Mouse (Mus musculus) olfactory bulb, adult 2 months (tissue): ENCODE data around the gene Rad9a. TPM values are rescaled to one million over a fixed set of nuclear protein-coding genes. Genes with fewer than 3 reads are reported as not detected.

Experiments
- H3K27ac ChIP-seq: fragments of 200-500 bp; 2 replicates; pipeline ENCODE4 v1.5.1; 2012; ENCODE audit warnings: low read depth, low read length; ENCODE audit not compliant: insufficient read depth
- H3K4me1 ChIP-seq: fragments of 200-500 bp; 2 replicates; pipeline ENCODE4 v1.6.1; 2012; ENCODE audit warnings: low read length; ENCODE audit not compliant: control insufficient read depth, insufficient read depth
- H3K4me3 ChIP-seq: fragments of 200-500 bp; 2 replicates; pipeline ENCODE4 v1.5.1; 2012; ENCODE audit warnings: mild to moderate bottlenecking, low read depth, low read length, moderate library complexity; ENCODE audit not compliant: insufficient read depth
- CTCF ChIP-seq: fragments of 200-500 bp; IDR thresholded peaks from 2 replicates; pipeline ENCODE4 v1.5.1; 2012; ENCODE audit warnings: low read depth, mild to moderate bottlenecking, low read length, moderate library complexity; ENCODE audit not compliant: insufficient read depth
- POLR2A ChIP-seq: fragments of 200-500 bp; IDR thresholded peaks from 2 replicates; pipeline ENCODE4 v1.6.1; 2012; ENCODE audit warnings: mild to moderate bottlenecking, low read depth, low read length, moderate library complexity; ENCODE audit not compliant: insufficient read depth
- WGBS: fragments of 180-500 bp; shearing (Covaris S2); methylation state at CpG from one replicate; pipeline ENCODE4 v1.1.7; 2018; 5-methylcytosine and 5-hydroxymethylcytosine counted together
- polyA plus RNA-seq: library from polyadenylated mRNA; stranded (reverse); fragments of >200 nt; gene quantifications from 2 replicates; pipeline ENCODE4 v1.2.4, GENCODE M21; 2012; ENCODE audit warnings: low replicate concordance; ENCODE audit not compliant: missing spikeins, insufficient read depth, insufficient read length

Rad9a gene
- polyA plus RNA-seq, 1 experiment = not detected

GRCm38 (mm10) chr19:4148491-4148806 lies 53.0 kb downstream of the Rad9a start, which contains the start of gene Coro1b:
TSS of gene Coro1b (plus strand) at chr19:4148619.
- H3K4me1 ChIP-seq = peaks cover 32% of the 10 kb centered on the region

GRCm38 (mm10) chr19:4147782-4148490 lies 53.5 kb downstream of the Rad9a start:
- TF ChIP-seq POLR2A (no peak), CTCF (no peak)
- WGBS = 39% methylated on average over 9 of the region's 9 CpGs
- H3K4me1 ChIP-seq = peaks cover 32% of the 10 kb centered on the region
- peak overlapping the region; percentile 54 for H3K27ac ChIP-seq
- H3K4me3 ChIP-seq = peak overlapping the region; percentile 66

More at GRCm38 (mm10) chr19:4148491-4148806, 53.0 kb downstream of the Rad9a start, which contains the start of gene Coro1b:
- TF ChIP-seq CTCF (no peak), POLR2A (peak; percentile 80)
- WGBS = under 1% methylated on average over 32 of the region's 33 CpGs
- Histone ChIP-seq H3K27ac (peak within 1 kb of the TSS; percentile 54), H3K4me3 (peak within 1 kb of the TSS; percentile 66)

- no peak for TF ChIP-seq CTCF
- no peak for TF ChIP-seq POLR2A
Observed at GRCm38 (mm10) chr19:4147022-4147405, 54.4 kb downstream of the Rad9a start.

GRCm38 (mm10) chr19:4146366-4147021 lies 55.0 kb downstream of the Rad9a start:
- H3K27ac ChIP-seq = no peak overlapping the region
- no peak for TF ChIP-seq CTCF
- no peak for TF ChIP-seq POLR2A
- WGBS = 58% methylated on average over 12 of the region's 12 CpGs
- H3K4me3 ChIP-seq = no peak overlapping the region
- peaks cover 32% of the 10 kb centered on the region for H3K4me1 ChIP-seq

More at GRCm38 (mm10) chr19:4147022-4147405, 54.4 kb downstream of the Rad9a start:
- Histone ChIP-seq H3K4me3 (no peak overlapping the region), H3K27ac (no peak overlapping the region), H3K4me1 (peaks cover 32% of the 10 kb centered on the region)
- WGBS = 32% methylated on average over 3 of the region's 3 CpGs

GRCm38 (mm10) chr19:4145936-4146335 lies 55.5 kb downstream of the Rad9a start:
- no peak overlapping the region for H3K4me3 ChIP-seq
- 81% methylated on average over 5 of the region's 5 CpGs for WGBS
- TF ChIP-seq POLR2A = no peak
- TF ChIP-seq CTCF = no peak
- H3K27ac ChIP-seq = no peak overlapping the region
- peaks cover 32% of the 10 kb centered on the region for H3K4me1 ChIP-seq

Other genes with a start within 250 kb of the Rad9a start
- gene Aldh3b3, start 243.0 kb downstream of the Rad9a start, polyA plus RNA-seq = not detected in 2 replicates
- gene Aldh3b2, start 229.3 kb downstream of the Rad9a start, polyA plus RNA-seq = not detected in 2 replicates
- not detected in 2 replicates for gene Acy3, start 215.1 kb downstream of the Rad9a start, polyA plus RNA-seq
- not detected in 2 replicates for gene Tbx10, start 208.9 kb downstream of the Rad9a start, polyA plus RNA-seq
- not detected in 2 replicates for gene Nudt8, start 201.1 kb downstream of the Rad9a start, polyA plus RNA-seq
- not detected in 2 replicates for gene Gm49405, start 201.0 kb downstream of the Rad9a start, polyA plus RNA-seq
- not detected in 2 replicates for gene Doc2g, start 198.3 kb downstream of the Rad9a start, polyA plus RNA-seq
- gene Ndufv1, start 188.9 kb downstream of the Rad9a start, polyA plus RNA-seq = 777 TPM in 1 of 2 replicates, not detected in the other
- not detected in 2 replicates for gene Gstp1, start 163.7 kb downstream of the Rad9a start, polyA plus RNA-seq
- gene Gstp2, start 155.6 kb downstream of the Rad9a start, polyA plus RNA-seq = not detected in 2 replicates
- not detected in 2 replicates for gene Gstp3, start 142.1 kb downstream of the Rad9a start, polyA plus RNA-seq
- not detected in 2 replicates for gene Cabp2, start 120.1 kb downstream of the Rad9a start, polyA plus RNA-seq
- not detected in 2 replicates for gene Cdk2ap2, start 104.5 kb downstream of the Rad9a start, polyA plus RNA-seq
- not detected in 2 replicates for gene Pitpnm1, start 101.7 kb downstream of the Rad9a start, polyA plus RNA-seq
- gene Aip, start 75.8 kb downstream of the Rad9a start, polyA plus RNA-seq = not detected in 2 replicates
- gene Gpr152, start 61.9 kb downstream of the Rad9a start, polyA plus RNA-seq = not detected in 2 replicates
- gene Cabp4, start 57.6 kb downstream of the Rad9a start, polyA plus RNA-seq = not detected in 2 replicates
- gene Coro1b, start 53.0 kb downstream of the Rad9a start, polyA plus RNA-seq = not detected in 2 replicates
- gene Ptprcap, start 48.1 kb downstream of the Rad9a start, polyA plus RNA-seq = 485 TPM in 1 of 2 replicates, not detected in the other
- gene Rps6kb2, start 38.3 kb downstream of the Rad9a start, polyA plus RNA-seq = not detected in 2 replicates
- gene Carns1, start 26.2 kb downstream of the Rad9a start, polyA plus RNA-seq = not detected in 2 replicates
- gene Tbc1d10c, start 10.4 kb downstream of the Rad9a start, polyA plus RNA-seq = 247 TPM in 1 of 2 replicates, not detected in the other
- 405 and 768 TPM in 2 replicates for gene Ppp1ca, start 9.6 kb downstream of the Rad9a start, polyA plus RNA-seq
- not detected in 2 replicates for gene Clcf1, start 12.6 kb upstream of the Rad9a start, polyA plus RNA-seq
- not detected in 2 replicates for gene AC109138.7, start 12.7 kb upstream of the Rad9a start, polyA plus RNA-seq
- not detected in 2 replicates for gene Pold4, start 30.2 kb upstream of the Rad9a start, polyA plus RNA-seq
- not detected in 2 replicates for gene Ssh3, start 67.5 kb upstream of the Rad9a start, polyA plus RNA-seq
- not detected in 2 replicates for gene Ankrd13d, start 81.5 kb upstream of the Rad9a start, polyA plus RNA-seq
- gene Grk2, start 104.6 kb upstream of the Rad9a start, polyA plus RNA-seq = 210 TPM in 1 of 2 replicates, not detected in the other
- gene Kdm2a, start 196.6 kb upstream of the Rad9a start, polyA plus RNA-seq = 282 TPM in 1 of 2 replicates, not detected in the other
- gene Rhod, start 237.8 kb upstream of the Rad9a start, polyA plus RNA-seq = not detected in 2 replicates